Mouse (Mus musculus): ENCODE measurements at regions not wholly inside any gene's neighbourhood (a gene's known extent, or its start where the extent isn't known, plus 50 kb on each side); places are given as distances from the start of the nearest gene placed in this dataset.

DNA sequence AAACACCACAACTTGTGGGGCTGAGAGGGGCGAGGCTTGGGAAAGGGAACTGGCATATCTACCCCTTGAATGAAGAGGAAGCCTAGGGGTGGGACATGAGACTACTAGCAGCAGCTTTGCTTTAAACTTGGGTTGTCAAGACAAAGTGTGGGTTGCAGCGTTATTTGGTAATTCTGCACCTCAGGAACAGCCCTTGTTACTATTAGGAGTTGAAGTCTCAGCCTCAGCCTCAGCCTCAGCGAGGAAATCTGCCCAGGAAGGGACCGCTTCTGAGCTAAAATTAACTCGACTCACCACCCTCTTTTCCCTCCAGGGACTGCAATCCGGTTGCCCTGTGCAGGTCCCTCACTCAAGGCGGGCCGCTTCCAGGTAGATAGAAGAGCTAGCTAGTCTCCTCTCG is 86.4 kb upstream of the Hsd17b12 start:
- TF ChIP-seq POLR2A (IDR thresholded peaks at IDR 0.05; ENCODE audit: insufficient read length, low read depth) (no peak), TCF12 (IDR thresholded peaks at IDR 0.05; ENCODE audit: insufficient read depth, poor library complexity, severe bottlenecking) (no peak), MAX (IDR thresholded peaks at IDR 0.05; ENCODE audit: low read depth) (no peak), USF1 (IDR thresholded peaks at IDR 0.05; ENCODE audit: low read depth) (no peak), E2F4 (IDR thresholded peaks at IDR 0.05; ENCODE audit: insufficient read depth) (no peak), CEBPB (IDR thresholded peaks at IDR 0.05; ENCODE audit: insufficient read depth, poor library complexity, severe bottlenecking) (no peak), POLR2AphosphoS2 (IDR thresholded peaks at IDR 0.05; ENCODE audit: insufficient read length, low read depth) (no peak), SRF (IDR thresholded peaks at IDR 0.05; ENCODE audit: control insufficient read depth, insufficient read length, low read depth) (no peak), MYOG (IDR thresholded peaks at IDR 0.05; ENCODE audit: control insufficient read depth in 1 of 3, insufficient read depth in 1 of 3, insufficient read length in 2 of 3, low read depth in 2 of 3) (no peak), MYOD1 (IDR thresholded peaks at IDR 0.05; ENCODE audit: control insufficient read depth in 1 of 3, insufficient read length in 2 of 3, low read depth in 2 of 3) (no peak), REST (IDR thresholded peaks at IDR 0.05; ENCODE audit: insufficient read depth, insufficient read length) (no peak)
